Mouse (Mus musculus) forebrain, embryonic 11.5 days (tissue): ENCODE results near the gene Tanc1. TPM values are rescaled to one million over a fixed set of nuclear protein-coding genes. Genes with fewer than 3 reads are reported as not detected.

Source experiments
- ATAC-seq: fragments of 200-750 bp; cut with Nextera tagmentation; replicated peaks from 2 replicates; pipeline ENCODE4 v1.8.0; 2017; ENCODE audit warnings: moderate TSS enrichment; ENCODE audit not compliant: low FRiP score
- DNase-seq: peaks from one replicate; pipeline ENCODE4 v3.0.0-alpha.2; 2017; ENCODE audit warnings: low spot score
- H3K27ac ChIP-seq: fragments of 300-500 bp; sonication (generic); 2 replicates; pipeline ENCODE4 v1.5.1; 2014; ENCODE audit warnings: low read depth, low read length
- H3K27me3 ChIP-seq: fragments of 300-500 bp; sonication (generic); 2 replicates; pipeline ENCODE4 v1.6.1; 2014; ENCODE audit warnings: mild to moderate bottlenecking, low read length, mixed read lengths; ENCODE audit not compliant: control insufficient read depth, insufficient read depth
- H3K36me3 ChIP-seq: fragments of 300-500 bp; sonication (generic); 2 replicates; pipeline ENCODE4 v1.6.1; 2014; ENCODE audit warnings: mild to moderate bottlenecking, low read length, moderate library complexity, mixed read lengths; ENCODE audit not compliant: control insufficient read depth, insufficient read depth
- H3K4me1 ChIP-seq: fragments of 300-500 bp; sonication (generic); replicated peaks from 2 replicates; pipeline ENCODE4 v1.6.1; 2014; ENCODE audit warnings: low read length, mixed read lengths; ENCODE audit not compliant: control insufficient read depth, insufficient read depth
- H3K4me2 ChIP-seq: fragments of 300-500 bp; sonication (generic); 2 replicates; pipeline ENCODE4 v1.6.1; 2014; ENCODE audit warnings: low read depth, mild to moderate bottlenecking, low read length, moderate library complexity, mixed read lengths; ENCODE audit not compliant: severe bottlenecking
- H3K4me3 ChIP-seq: fragments of 300-500 bp; sonication (generic); 2 replicates; pipeline ENCODE4 v1.5.1; 2014; ENCODE audit warnings: low read depth, low read length
- H3K9ac ChIP-seq: fragments of 300-500 bp; sonication (generic); 2 replicates; pipeline ENCODE4 v1.6.1; 2014; ENCODE audit warnings: low read length
- H3K9me3 ChIP-seq: fragments of 300-500 bp; sonication (generic); 2 replicates; pipeline ENCODE4 v1.6.1; 2016; ENCODE audit warnings: low read length, mixed read lengths; ENCODE audit not compliant: control insufficient read depth
- WGBS: fragments of 180-500 bp; shearing (Covaris S2); extraction: QIAGEN DNeasy Blood & Tissue Kit; methylation state at CpG from one replicate; pipeline ENCODE4 v1.1.7; 2014; 5-methylcytosine and 5-hydroxymethylcytosine counted together
- polyA plus RNA-seq: library from polyadenylated mRNA; unstranded; fragments of >200 nt; fragmentation: Nextera tagmentation; extraction: Ambion mirVana; gene quantifications from 2 replicates; pipeline ENCODE4 v1.2.1, GENCODE M21; 2014

The Tanc1 gene
- polyA plus RNA-seq, 1 experiment from 2014 or later, result 22.7 TPM

DNA sequence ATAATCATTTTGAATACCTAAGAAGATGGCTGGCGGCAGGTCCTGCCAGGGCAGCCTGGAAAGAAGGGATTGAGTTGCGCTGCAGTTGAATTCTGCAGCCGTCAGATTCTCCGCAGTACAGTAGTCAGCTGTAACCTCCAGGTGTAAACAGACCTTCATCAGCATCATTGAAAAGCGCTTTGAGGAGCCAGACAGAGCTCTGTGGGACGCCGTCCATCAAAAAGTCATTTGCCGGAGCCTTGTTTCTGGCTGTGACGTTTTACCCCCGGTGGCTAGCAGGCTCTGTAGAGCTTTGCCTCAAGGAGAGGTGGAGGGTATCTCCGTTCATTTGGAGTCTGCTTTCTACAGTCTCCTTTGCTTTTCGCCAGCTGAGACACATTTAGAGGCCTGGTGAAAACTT lies 36.6 kb downstream of the Tanc1 start:
- Histone ChIP-seq H3K36me3 (no peaks in the 10 kb centered on the region), H3K4me2 (peak overlapping the region; percentile 24; the same call in 1 of the 2 replicates), H3K4me3 (no peak overlapping the region), H3K27ac (no peak overlapping the region), H3K9me3 (no peaks in the 10 kb centered on the region), H3K9ac (no peak overlapping the region), H3K27me3 (0 out of 2 replicates have a peak, but pooled peaks cover 2% of the 10 kb centered on the region), H3K4me1 (peaks cover 15% of the 10 kb centered on the region)
- WGBS, result 10% methylated on average over 12 of the region's 12 CpGs
- no peak for DNase-seq
- no peak for ATAC-seq

DNA sequence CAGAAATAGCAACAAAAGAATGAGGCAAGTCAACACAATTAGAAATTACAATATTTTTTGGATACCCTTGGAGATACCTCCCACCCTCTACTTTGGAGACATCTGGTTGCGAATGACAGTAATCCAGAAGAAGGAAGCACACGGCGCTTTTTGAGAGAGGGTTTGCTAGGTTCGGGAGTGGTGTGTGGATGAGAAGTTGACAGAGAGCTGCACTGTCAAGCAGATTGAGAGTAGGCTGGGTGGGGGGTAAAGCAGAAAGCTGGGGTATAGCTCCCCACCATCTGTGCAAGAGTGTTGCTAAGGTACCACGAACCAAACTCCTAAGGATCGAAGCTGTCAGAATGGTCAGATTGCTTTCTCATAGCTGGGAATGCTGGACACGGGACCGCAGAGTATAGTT lies 40.0 kb downstream of the Tanc1 start:
- DNase-seq, result no peak
- Histone ChIP-seq H3K4me2 (no peak overlapping the region), H3K27me3 (0 out of 2 replicates have a peak, but pooled peaks cover 2% of the 10 kb centered on the region), H3K4me1 (peaks cover 16% of the 10 kb centered on the region), H3K27ac (no peak overlapping the region), H3K4me3 (no peak overlapping the region), H3K9me3 (no peaks in the 10 kb centered on the region), H3K36me3 (no peaks in the 10 kb centered on the region), H3K9ac (no peak overlapping the region)
- 94% methylated on average over 8 of the region's 8 CpGs for WGBS
- ATAC-seq, result no peak

DNA sequence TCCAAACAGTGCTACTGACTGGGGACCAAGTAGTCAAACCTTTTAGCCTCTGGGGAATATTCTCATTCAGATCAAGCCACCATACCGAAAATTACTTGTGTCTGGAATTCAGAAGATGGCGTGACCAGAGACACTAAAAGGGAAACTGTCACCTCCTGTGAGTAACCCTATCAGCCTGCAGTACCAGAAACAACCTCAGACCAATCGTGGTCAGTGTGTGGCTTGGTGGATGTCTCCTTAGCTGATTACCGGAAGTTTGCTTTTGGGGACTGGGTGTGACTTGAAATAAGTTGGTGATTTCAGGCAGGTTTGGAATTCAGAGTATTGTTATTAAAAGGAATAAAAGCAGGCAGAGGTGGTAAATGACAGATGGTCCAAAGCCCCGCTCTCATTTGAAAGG lies 40.9 kb downstream of the Tanc1 start:
- Histone ChIP-seq H3K9ac (no peak overlapping the region), H3K4me2 (no peak overlapping the region), H3K27ac (peak overlapping the region; percentile 57; the same call in 1 of the 2 replicates), H3K27me3 (0 out of 2 replicates have a peak, but pooled peaks cover under 1% of the 10 kb centered on the region), H3K36me3 (no peaks in the 10 kb centered on the region), H3K9me3 (no peaks in the 10 kb centered on the region), H3K4me3 (no peak overlapping the region), H3K4me1 (peaks cover 16% of the 10 kb centered on the region)
- 66% methylated on average over 5 of the region's 5 CpGs for WGBS
- DNase-seq (no peak), ATAC-seq (no peak)

DNA sequence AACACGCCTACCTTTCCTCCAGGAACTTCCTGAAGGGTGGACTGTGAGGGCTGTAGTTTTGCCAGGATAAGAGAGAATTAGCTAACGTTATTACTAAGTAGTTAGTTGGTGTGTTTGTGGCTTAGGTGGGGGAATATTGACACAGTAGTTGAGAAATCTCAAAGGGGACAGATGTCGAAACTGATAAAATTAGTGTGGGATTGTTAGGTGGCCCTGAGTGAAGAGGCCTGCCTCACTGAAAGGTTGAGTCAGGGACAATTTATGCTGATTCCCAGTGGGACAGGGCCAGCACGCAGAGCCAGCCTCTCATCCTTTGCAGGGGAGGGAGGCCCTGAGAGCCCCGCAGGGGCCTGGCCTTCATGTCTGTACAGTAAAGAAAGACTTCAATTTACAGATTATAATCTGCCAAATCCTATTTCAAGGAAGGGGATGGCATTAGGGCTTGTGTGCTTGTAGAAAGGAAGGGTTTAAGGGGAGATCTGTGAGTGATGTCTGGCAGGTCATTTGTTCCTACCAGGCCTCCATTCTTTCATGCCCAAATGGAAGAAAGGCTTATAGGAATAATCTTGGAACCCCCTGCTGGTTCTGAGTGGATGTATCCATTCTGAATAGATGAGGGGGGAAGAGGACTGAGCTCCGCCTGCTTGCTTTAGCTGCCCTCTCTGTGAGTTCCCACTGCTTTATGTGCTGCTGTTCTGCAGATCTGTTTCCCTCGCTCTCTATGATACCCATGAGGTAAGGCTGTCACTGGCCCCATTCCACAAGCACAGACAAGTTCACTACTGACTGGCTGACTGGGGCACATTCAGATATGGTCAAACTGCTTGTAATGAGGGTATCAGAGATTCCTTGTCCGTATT lies 41.7 kb downstream of the Tanc1 start:
- Histone ChIP-seq H3K4me1 (peaks cover 10% of the 10 kb centered on the region; the same call in 1 of the 2 replicates), H3K9me3 (no peaks in the 10 kb centered on the region), H3K36me3 (no peaks in the 10 kb centered on the region), H3K4me2 (no peak overlapping the region), H3K27ac (peak overlapping the region; percentile 57), H3K4me3 (no peak overlapping the region), H3K9ac (no peak overlapping the region), H3K27me3 (no peaks in the 10 kb centered on the region)
- ATAC-seq (peak; percentile 89), DNase-seq (peak; percentile 61)
- WGBS, result 24% methylated on average over 8 of the region's 8 CpGs

DNA sequence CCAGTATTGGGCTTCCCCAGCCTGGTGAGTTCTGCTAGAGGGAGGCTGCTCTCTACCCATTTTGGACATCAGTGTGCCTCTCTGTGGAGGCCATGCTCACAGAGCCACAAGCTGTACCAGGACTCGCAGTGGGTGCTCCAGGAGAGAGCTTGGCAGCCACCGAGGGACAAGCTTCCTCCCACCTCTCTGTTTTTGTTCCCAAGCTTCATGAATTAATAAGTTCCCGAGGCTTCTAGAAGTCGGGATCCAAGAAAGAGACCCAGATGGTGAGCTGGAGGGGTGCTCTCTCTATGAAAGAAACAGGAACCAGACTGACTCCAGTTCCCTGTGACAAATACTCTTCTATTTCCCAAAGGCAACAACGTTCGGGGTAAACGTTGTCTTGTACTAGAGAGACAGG lies 43.6 kb downstream of the Tanc1 start:
- no peak overlapping the region for H3K4me2 ChIP-seq
- no peak for DNase-seq
- no peaks in the 10 kb centered on the region for H3K9me3 ChIP-seq
- no peaks in the 10 kb centered on the region for H3K27me3 ChIP-seq
- peaks cover 10% of the 10 kb centered on the region; the same call in 1 of the 2 replicates for H3K4me1 ChIP-seq
- no peaks in the 10 kb centered on the region for H3K36me3 ChIP-seq
- ATAC-seq, result no peak
- 56% methylated on average over 7 of the region's 7 CpGs for WGBS
- no peak overlapping the region for H3K4me3 ChIP-seq
- H3K27ac ChIP-seq, result no peak overlapping the region
- H3K9ac ChIP-seq, result no peak overlapping the region

DNA sequence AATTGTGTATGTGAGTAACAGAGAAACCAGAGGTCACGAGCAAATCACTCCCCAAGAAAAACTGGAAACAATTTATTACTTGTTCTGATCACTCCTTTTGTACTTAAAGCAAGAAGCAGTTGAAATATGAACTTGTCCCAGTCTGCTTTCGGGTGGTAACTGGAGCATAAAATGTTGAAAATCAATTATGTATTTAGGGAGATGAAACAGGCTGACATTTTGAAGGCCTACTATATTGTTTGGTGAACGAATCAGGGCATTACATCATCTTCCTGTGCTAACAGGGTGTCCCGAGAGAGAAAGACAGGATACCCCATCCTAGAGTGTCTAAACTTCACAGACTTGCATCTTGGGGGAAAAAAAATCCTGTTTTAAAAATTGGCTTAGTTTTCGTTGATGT lies 44.8 kb downstream of the Tanc1 start:
- no peak for ATAC-seq
- WGBS, result 57% methylated on average over 5 of the region's 5 CpGs
- no peaks in the 10 kb centered on the region for H3K27me3 ChIP-seq

DNA sequence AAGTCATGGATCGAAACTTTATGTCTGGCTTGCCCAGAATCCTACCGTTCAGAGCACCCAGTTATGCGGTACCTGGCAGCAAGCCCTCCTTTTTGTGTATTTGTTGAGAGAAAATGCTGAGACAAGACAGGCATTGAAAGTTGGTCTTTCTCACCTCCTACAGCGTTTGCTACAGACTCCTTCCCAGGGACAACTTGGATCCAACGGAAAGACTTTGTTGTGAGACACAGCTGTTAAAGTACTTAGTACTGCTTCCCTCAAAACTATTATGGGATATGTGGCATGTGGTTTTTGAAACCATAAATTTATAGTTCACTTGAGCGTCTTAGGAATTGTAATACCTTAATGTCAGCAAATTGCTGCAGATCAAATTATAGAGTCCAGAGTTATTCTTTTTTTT lies 47.8 kb downstream of the Tanc1 start:
- no peaks in the 10 kb centered on the region for H3K9me3 ChIP-seq
- no peak overlapping the region for H3K27ac ChIP-seq
- 91% methylated on average over 6 of the region's 6 CpGs for WGBS
- no peaks in the 10 kb centered on the region for H3K36me3 ChIP-seq
- no peak overlapping the region for H3K9ac ChIP-seq
- no peak overlapping the region for H3K4me2 ChIP-seq
- no peaks in the 10 kb centered on the region for H3K27me3 ChIP-seq
- H3K4me1 ChIP-seq, result peaks cover 6% of the 10 kb centered on the region; the same call in 1 of the 2 replicates
- H3K4me3 ChIP-seq, result no peak overlapping the region
- ATAC-seq (no peak), DNase-seq (no peak)

More for the DNA sequence above, 44.8 kb downstream of the Tanc1 start:
- no peak overlapping the region for H3K4me3 ChIP-seq
- DNase-seq, result no peak
- H3K9me3 ChIP-seq, result no peaks in the 10 kb centered on the region
- no peak overlapping the region for H3K27ac ChIP-seq
- no peak overlapping the region for H3K9ac ChIP-seq
- no peaks in the 10 kb centered on the region for H3K36me3 ChIP-seq
- H3K4me2 ChIP-seq, result no peak overlapping the region
- peaks cover 16% of the 10 kb centered on the region; the same call in 1 of the 2 replicates for H3K4me1 ChIP-seq

DNA sequence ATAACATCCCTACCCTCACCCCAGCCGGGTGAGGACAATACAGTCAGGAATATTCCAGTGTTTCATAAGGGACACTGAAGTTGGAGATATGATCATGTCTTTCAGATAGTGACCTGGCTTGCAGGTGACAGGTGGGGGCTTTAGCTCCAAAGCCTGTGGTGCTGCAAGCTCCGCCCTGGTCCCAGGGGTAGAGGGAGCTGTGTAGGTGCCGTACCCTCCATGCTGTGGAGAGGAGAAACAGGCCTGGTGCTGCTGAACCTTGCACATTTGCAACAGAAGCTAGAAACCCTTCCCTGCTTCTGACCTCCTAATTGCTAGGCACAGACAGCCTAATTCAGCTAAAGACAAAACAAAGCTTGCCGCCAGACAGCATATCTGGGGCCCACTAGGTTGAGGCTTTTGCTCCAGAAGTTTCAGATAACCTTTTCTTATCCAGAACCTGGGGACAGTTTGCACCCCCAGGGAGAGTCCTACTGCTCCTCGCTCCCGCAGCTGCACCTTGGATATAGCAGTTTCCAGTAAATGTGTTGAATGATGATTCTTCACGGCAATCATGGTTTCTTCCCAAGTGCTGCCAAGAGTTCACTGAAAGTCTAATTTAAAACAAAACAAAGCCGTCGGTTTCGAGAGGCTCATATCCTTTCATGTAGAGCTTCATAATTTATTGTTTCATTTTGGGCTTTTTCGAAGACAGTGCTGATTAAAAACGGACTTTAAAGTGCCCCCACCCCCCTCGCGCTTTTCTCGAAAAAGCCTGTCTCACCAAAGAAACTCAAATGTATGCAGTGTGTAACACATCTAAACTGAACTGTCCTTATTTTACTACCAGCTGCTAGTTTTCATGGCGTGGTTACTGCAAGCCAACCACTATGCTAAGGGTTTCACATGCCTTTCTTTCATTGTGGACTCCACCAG lies 49.3 kb downstream of the Tanc1 start:
- WGBS, result 59% methylated on average over 16 of the region's 16 CpGs
- no peak for ATAC-seq
- no peak overlapping the region for H3K27ac ChIP-seq
- H3K9ac ChIP-seq, result no peak overlapping the region
- no peaks in the 10 kb centered on the region for H3K27me3 ChIP-seq
- H3K36me3 ChIP-seq, result no peaks in the 10 kb centered on the region
- no peaks in the 10 kb centered on the region for H3K9me3 ChIP-seq
- H3K4me2 ChIP-seq, result no peak overlapping the region
- peaks cover 6% of the 10 kb centered on the region; the same call in 1 of the 2 replicates for H3K4me1 ChIP-seq
- H3K4me3 ChIP-seq, result no peak overlapping the region
- no peak for DNase-seq
